Mouse (Mus musculus): Measurements from ENCODE around the gene Alx3. TPM values are rescaled to one million over a fixed set of nuclear protein-coding genes. Genes with fewer than 3 reads are reported as not detected.

Gene Alx3
- polyA plus RNA-seq, 1 experiment from 2014 or later, result 31.1 TPM

DNA sequence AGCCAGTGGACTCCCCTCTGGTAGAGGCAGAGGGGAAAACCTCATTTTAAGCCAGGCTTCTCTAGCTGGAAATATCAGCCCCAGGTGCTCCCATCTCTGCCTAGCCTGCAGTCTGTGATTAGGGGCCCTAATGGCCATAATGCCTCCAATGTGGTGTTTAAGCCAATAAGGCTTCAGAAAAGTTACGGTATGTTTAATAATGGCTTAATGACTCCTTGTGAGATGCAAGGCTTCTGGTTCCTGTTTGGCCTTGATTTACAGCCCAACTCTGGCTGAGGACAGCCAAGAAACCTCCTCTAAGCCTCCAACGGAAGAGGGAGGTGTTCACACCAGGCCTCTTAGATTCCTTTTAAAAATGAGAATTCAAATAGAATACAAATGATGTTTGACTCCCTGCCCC lies 1.2 kb upstream of the Alx3 start:
- H3K27ac ChIP-seq, result peak overlapping the region; percentile 96
- peak overlapping the region; percentile 75 for H3K4me3 ChIP-seq
- peaks cover 69% of the 10 kb centered on the region for H3K4me1 ChIP-seq
- DNase-seq (ENCODE audit: low spot score), result peak; percentile 59
- peaks cover 86% of the 10 kb centered on the region for H3K27me3 ChIP-seq (ENCODE audit: low read depth, poor library complexity, severe bottlenecking)
- H3K36me3 ChIP-seq, result 0 out of 2 replicates have a peak, but pooled peaks cover 3% of the 10 kb centered on the region
- 4% methylated on average over 2 of the region's 2 CpGs for WGBS
- H3K9me3 ChIP-seq (replicated peaks), result no peaks in the 10 kb centered on the region

DNA sequence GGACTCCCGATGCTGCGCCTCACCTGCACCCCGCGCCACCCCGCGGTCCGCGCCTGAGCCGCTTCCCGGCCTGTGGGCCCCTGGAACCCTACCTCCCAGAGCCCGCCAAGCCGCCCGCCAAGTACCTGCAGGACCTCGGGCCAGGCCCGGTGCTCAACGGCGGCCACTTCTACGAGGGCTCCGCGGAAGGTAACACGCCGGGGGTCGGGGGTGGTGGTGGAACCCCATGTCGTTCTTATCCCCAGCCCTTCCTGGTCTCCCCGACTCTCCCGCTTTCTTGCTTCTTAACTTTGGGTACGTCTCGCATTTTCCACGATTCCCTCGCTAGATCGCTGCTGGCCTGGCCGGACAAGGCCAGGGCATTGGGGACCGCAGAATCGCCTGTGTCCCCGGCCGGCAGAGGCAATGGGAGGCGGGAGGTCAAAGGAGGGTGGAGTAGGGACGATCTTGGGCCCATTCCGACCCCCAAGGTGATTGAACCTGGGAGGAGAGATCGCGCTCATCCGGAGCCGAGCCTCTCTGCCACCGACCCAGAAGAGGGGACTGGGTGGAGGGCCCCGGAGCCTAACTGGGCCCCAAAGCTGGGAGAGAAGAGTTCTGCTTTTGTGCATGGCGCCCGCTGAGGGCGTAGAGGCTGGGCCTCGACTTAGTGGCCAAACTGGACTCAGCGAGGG lies 570 bp downstream of the Alx3 start:
- Histone ChIP-seq H3K27ac (peak overlapping the region; percentile 96), H3K27me3 (ENCODE audit: low read depth, poor library complexity, severe bottlenecking) (peaks cover 86% of the 10 kb centered on the region), H3K9me3 (replicated peaks) (no peaks in the 10 kb centered on the region), H3K4me3 (peak overlapping the region; percentile 75), H3K4me1 (peaks cover 81% of the 10 kb centered on the region), H3K36me3 (peaks cover 14% of the 10 kb centered on the region)
- WGBS, result under 1% methylated on average over 50 of the region's 50 CpGs
- peak; percentile 76 for DNase-seq (ENCODE audit: low spot score)

DNA sequence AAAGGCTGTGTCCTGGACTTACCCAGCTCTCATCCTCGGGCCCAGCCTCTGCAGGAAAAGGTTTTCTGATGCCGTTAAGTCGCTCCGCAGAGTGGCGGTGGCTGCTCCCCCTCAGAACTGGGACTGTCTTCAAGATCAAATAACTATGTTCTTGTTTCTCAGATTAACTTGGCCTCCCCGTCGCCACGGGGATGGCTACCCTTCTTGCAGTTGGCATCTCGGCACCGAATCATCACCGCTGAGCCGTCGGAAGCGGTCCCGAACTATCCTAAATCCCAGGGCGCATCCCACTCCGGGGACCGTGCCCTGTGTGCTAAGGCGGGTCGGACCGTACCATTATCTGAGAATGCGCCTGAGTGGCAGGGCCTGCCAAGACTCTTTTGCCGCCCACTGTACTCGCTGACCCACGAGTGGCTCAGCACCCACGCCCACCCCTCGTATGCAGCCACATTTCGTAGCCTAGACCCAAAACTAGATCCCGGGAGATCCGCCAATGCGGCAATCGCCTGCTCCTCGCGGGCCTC lies 1.2 kb downstream of the Alx3 start:
- Histone ChIP-seq H3K36me3 (peaks cover 20% of the 10 kb centered on the region), H3K4me1 (peaks cover 86% of the 10 kb centered on the region), H3K27me3 (ENCODE audit: low read depth, poor library complexity, severe bottlenecking) (peaks cover 89% of the 10 kb centered on the region), H3K27ac (peak overlapping the region; percentile 96), H3K9me3 (replicated peaks) (no peaks in the 10 kb centered on the region), H3K4me3 (peak overlapping the region; percentile 75)
- WGBS, result under 1% methylated on average over 34 of the region's 34 CpGs
- DNase-seq (ENCODE audit: low spot score), result peak; percentile 81

DNA sequence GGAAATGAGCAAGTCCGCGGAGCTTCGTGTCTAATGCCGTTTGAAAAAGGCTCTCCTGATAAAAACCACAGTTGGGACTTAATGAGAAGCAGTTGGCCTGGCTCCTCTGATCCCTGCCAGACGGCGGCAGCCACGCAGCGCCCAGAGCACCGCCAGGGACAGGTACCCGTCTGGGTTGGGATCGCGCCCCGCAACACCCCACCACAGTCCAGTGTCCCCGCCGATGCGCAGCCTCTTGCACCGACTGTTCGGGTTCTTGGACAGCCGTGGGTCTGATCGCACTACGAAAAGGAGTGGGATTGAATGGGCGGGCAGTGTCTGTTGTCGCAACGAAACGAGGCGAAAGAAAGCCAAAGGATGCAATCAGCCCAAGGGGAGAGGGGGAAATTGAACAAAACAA lies 1.7 kb downstream of the Alx3 start:
- Histone ChIP-seq H3K9me3 (replicated peaks) (no peaks in the 10 kb centered on the region), H3K4me3 (peak overlapping the region; percentile 75), H3K27me3 (ENCODE audit: low read depth, poor library complexity, severe bottlenecking) (peaks cover 91% of the 10 kb centered on the region), H3K27ac (peak overlapping the region; percentile 96), H3K4me1 (peaks cover 83% of the 10 kb centered on the region), H3K36me3 (peaks cover 25% of the 10 kb centered on the region)
- WGBS, result under 1% methylated on average over 26 of the region's 26 CpGs
- no peak for DNase-seq (ENCODE audit: low spot score)

DNA sequence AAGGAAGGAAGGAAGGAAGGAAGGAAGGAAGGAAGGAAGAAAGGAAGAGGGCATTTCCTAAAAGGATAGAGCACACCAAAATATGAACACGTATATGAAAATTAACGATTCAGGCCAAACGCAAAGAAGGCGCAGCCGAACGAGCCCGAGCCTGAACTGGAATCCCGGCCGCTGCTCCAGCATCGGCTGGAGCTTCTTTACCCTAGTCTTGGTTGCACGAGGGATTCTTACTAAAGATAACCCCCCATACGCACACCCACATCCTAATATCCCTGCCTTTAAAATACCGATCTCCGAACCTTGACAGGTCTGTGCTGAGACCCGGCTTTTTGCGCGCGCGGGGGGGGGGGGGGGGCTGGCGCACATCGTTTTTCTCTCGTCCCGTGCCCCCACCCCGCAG lies 2.3 kb downstream of the Alx3 start:
- Histone ChIP-seq H3K4me3 (peak overlapping the region; percentile 75), H3K27ac (peak overlapping the region; percentile 96), H3K4me1 (peaks cover 82% of the 10 kb centered on the region), H3K9me3 (replicated peaks) (no peaks in the 10 kb centered on the region), H3K27me3 (ENCODE audit: low read depth, poor library complexity, severe bottlenecking) (peaks cover 89% of the 10 kb centered on the region), H3K36me3 (peaks cover 31% of the 10 kb centered on the region)
- DNase-seq (ENCODE audit: low spot score), result no peak
- 2% methylated on average over 20 of the region's 24 CpGs for WGBS

DNA sequence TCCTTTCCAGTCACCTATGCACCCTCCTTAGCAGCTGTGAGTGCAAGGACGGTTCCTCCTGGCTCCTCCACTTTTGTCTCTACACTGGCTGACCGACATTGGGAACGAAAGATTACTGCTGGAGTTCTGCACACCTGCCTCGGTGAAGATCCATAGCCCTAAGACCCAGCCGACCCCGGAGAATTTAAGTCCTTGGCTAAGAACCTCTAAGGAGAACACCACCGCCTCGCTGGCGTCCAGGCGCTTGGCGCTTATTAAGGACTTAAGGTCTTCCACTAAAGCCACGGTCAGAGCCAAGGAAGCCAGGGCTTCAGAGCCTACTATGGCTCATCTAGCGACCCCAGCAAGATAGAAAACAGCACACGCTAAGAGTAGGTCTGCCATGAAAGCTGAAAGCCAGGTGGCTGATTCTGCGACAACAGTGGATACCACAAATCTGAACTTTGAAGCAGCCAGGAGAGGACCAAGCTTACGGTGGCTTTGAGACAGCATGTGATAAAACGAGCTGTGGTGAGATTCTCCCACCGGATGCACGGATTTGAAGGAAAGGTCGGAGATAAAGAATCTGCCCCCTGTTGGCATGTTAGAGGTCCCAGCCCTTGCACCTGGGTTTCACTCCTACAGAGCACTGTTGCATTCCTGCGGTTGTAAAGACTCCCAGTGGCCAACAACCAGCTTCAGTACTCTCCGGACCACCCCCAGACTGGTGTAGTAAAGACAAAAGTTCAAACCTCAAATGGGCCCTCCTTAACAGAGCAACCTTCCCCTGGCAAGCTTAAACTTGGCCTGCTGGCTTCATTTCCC lies 3.0 kb downstream of the Alx3 start:
- H3K27me3 ChIP-seq (ENCODE audit: low read depth, poor library complexity, severe bottlenecking), result peaks cover 82% of the 10 kb centered on the region
- peaks cover 76% of the 10 kb centered on the region for H3K4me1 ChIP-seq

DNA sequence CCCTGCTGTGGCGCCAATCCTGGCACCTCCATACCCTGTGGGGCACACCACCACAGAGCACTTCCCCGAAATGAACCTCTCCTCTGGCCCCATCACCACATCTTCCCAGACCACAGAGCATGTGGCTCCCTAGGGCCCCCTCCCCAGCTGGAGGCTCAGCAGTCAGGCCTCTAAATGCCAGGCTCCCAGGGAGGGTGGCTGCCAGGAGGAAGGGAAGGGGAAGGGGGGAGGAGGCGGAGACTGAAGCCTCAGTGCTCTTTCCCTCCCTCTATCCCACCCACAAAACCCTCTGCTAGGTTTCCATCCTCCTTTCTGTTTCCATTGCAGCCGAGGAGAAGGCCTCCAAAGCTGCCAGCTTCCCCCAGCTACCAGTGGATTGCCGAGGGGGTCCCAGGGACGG lies 5.3 kb downstream of the Alx3 start:
- H3K4me3 ChIP-seq, result no peak overlapping the region
- no peaks in the 10 kb centered on the region for H3K9me3 ChIP-seq (replicated peaks)
- H3K4me1 ChIP-seq, result peaks cover 52% of the 10 kb centered on the region
- peaks cover 46% of the 10 kb centered on the region for H3K36me3 ChIP-seq
- DNase-seq (ENCODE audit: low spot score), result no peak
- peaks cover 69% of the 10 kb centered on the region for H3K27me3 ChIP-seq (ENCODE audit: low read depth, poor library complexity, severe bottlenecking)
- H3K27ac ChIP-seq, result peak overlapping the region; percentile 22; the same call in 1 of the 2 replicates
- WGBS, result 48% methylated on average over 6 of the region's 6 CpGs

More for the DNA sequence above, 3.0 kb downstream of the Alx3 start:
- 5% methylated on average over 22 of the region's 22 CpGs for WGBS
- Histone ChIP-seq H3K9me3 (replicated peaks) (no peaks in the 10 kb centered on the region), H3K4me3 (peak overlapping the region; percentile 75), H3K36me3 (peaks cover 38% of the 10 kb centered on the region), H3K27ac (peak overlapping the region; percentile 96; the same call in 1 of the 2 replicates)
- peak; percentile 65 for DNase-seq (ENCODE audit: low spot score)

DNA sequence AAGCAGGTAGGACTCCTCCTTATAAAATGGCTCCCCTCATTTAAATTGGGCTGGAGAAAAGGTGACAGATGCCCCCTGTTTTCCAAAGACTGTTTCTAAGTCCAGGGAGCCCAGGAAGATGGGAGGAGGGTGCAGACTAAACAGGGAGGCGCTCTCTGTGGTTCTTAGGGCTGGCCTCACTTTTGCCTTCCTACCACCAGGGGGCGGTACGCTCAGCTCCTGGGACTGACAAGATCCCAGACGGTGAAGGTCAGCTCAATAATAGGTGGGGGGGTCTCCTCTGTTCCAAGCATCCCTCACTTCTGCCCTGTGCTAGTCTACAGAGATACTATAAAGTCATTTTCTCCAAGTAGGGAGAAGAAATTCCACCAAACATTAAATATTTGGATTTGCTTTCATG lies 10.5 kb downstream of the Alx3 start:
- WGBS, result 13% methylated on average over 4 of the region's 4 CpGs

DNA sequence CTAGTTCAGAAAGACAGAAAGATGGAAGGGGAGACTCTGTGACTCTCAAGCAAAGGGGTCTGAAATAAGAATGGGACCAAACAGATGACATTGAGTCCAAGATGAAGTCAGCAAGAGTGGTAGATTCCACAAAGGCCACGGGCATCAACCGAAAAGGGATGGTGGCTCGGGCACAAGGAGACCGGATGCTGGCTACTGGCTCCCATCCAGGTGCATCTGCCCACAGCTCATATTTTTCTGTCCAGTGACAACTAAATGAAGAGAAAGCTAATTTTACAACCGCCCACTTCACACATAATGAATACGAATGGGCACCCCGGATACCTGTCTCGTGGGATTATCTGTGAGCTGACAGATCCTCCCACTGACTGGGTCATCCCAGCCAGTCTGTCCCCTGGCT lies 12.4 kb downstream of the Alx3 start:
- 57% methylated on average over 8 of the region's 8 CpGs for WGBS
- H3K4me3 ChIP-seq, result no peak overlapping the region
- H3K9me3 ChIP-seq (replicated peaks), result no peaks in the 10 kb centered on the region
- H3K4me1 ChIP-seq, result peaks cover 33% of the 10 kb centered on the region
- no peak overlapping the region for H3K27ac ChIP-seq
- no peak for DNase-seq (ENCODE audit: low spot score)
- H3K27me3 ChIP-seq (ENCODE audit: low read depth, poor library complexity, severe bottlenecking), result peaks cover 12% of the 10 kb centered on the region; the same call in 1 of the 2 replicates
- peaks cover 35% of the 10 kb centered on the region for H3K36me3 ChIP-seq

More for the DNA sequence above, 10.5 kb downstream of the Alx3 start:
- no peak overlapping the region for H3K27ac ChIP-seq
- peaks cover 35% of the 10 kb centered on the region for H3K4me1 ChIP-seq
- H3K36me3 ChIP-seq, result peaks cover 35% of the 10 kb centered on the region
- H3K27me3 ChIP-seq (ENCODE audit: low read depth, poor library complexity, severe bottlenecking), result peaks cover 23% of the 10 kb centered on the region
- no peaks in the 10 kb centered on the region for H3K9me3 ChIP-seq (replicated peaks)
- no peak overlapping the region for H3K4me3 ChIP-seq
- peak; percentile 76 for DNase-seq (ENCODE audit: low spot score)

DNA sequence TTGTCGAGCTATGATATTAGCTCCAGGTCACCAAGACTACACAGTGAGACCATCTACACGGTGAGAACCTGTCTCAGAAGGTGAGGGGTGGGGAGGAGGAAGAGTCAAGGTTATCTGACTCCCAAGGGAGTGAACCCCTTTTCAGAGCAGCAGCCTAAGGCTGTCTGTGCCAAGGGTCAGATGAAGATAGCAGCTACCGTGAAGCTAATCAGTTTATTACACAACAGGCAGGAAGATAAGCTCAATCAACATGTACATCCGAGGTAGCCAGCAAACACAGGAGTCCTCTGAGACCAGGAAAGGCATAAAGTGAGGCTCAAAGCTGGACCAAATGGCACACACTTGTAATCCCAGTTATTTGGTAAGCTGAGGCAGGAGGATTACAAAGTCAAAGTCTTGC lies 14.0 kb downstream of the Alx3 start:
- H3K27me3 ChIP-seq (ENCODE audit: low read depth, poor library complexity, severe bottlenecking), result peaks cover 11% of the 10 kb centered on the region; the same call in 1 of the 2 replicates
- DNase-seq (ENCODE audit: low spot score), result no peak
- 64% methylated on average over 4 of the region's 4 CpGs for WGBS
- H3K27ac ChIP-seq, result no peak overlapping the region
- H3K4me3 ChIP-seq, result no peak overlapping the region
- peaks cover 33% of the 10 kb centered on the region for H3K4me1 ChIP-seq
- H3K9me3 ChIP-seq (replicated peaks), result no peaks in the 10 kb centered on the region
- peaks cover 43% of the 10 kb centered on the region for H3K36me3 ChIP-seq

DNA sequence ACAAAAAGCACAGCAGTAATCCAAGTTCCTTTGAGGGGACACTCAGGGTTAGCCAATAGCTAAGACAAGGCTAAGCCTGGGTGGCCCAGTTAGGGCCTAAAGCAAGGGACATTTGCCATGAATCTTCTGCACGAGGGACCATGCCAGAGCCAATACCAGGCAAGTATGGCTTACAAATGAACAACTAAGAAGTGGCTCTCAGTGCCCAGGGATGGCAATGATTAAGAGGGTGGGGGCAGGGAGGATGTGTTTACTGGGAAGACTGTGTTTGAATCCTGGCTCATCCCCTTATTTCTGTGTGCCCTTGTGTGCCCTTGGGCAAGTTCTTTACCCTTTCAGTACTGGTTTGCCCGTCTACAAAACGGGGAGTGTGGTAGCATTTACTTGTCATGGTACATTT lies 14.5 kb downstream of the Alx3 start:
- Histone ChIP-seq H3K9me3 (replicated peaks) (no peaks in the 10 kb centered on the region), H3K36me3 (peaks cover 43% of the 10 kb centered on the region), H3K4me3 (no peak overlapping the region), H3K4me1 (peaks cover 33% of the 10 kb centered on the region), H3K27me3 (ENCODE audit: low read depth, poor library complexity, severe bottlenecking) (peaks cover 6% of the 10 kb centered on the region; the same call in 1 of the 2 replicates), H3K27ac (no peak overlapping the region)
- no peak for DNase-seq (ENCODE audit: low spot score)
- 68% methylated on average over 3 of the region's 3 CpGs for WGBS

DNA sequence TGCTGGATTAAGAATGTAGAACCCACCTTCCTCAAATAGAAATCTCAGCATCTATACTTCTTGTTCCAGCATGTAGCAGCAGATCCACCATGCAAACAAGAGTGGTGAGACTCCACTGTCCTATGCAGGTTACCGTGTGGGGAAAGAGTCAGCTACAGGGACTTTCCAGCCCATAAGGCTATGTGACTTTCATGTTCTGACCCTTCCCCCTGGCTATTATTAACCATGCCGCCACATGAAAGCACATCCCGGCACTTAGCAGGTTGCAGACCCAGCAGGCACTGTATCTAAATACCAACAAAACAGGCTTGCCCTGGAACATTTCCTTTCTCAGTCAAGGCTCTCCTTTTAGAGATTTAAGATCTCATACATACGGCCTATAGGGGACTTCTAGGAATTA lies 16.6 kb downstream of the Alx3 start:
- H3K4me1 ChIP-seq, result peaks cover 26% of the 10 kb centered on the region
- no peak overlapping the region for H3K27ac ChIP-seq
- peaks cover 4% of the 10 kb centered on the region; the same call in 1 of the 2 replicates for H3K27me3 ChIP-seq (ENCODE audit: low read depth, poor library complexity, severe bottlenecking)
- peaks cover 63% of the 10 kb centered on the region for H3K36me3 ChIP-seq
- H3K4me3 ChIP-seq, result no peak overlapping the region
- no peaks in the 10 kb centered on the region for H3K9me3 ChIP-seq (replicated peaks)
- DNase-seq (ENCODE audit: low spot score), result no peak
- 63% methylated on average over 4 of the region's 4 CpGs for WGBS
